ENCODE assay signal across 16 mouse cellular contexts in genomic region chr14:73013723-73014544, GRCm38 (mm10). TPM values are rescaled to one million over a fixed set of nuclear protein-coding genes. Genes with fewer than 3 reads are reported as not detected.
A peak's percentile ranks its signal among the peaks of the same experiment; 100 is the strongest.
DNase-seq lines count a peak whose midpoint lies in the region; ATAC-seq and TF ChIP-seq lines count a peak whose summit lies in the region.
"Had no signal": no experiment of that assay in that cellular context is flagged by ENCODE, and none has a peak within 500 bp of the region (broad histone marks: within the 10 kb centered on the region; RNA-seq: fewer than 3 reads in every experiment).

No protein-coding gene starts in this region.

- 0 out of 2 replicates have a peak, but pooled peaks have one; percentile 4 for TF ChIP-seq CTCF in lung, postnatal 0 days (IDR thresholded peaks at IDR 0.05)
- TF ChIP-seq CTCF in lung, adult 2 months (IDR thresholded peaks at IDR 0.05; ENCODE audit: insufficient read depth, low read length) = no peak

- 0 out of 2 replicates have a peak, but pooled peaks have one; percentile 15 for TF ChIP-seq EP300 in lung, postnatal 0 days (IDR thresholded peaks at IDR 0.05)

- peak; percentile 33 for DNase-seq in adrenal gland, adult 8-10 months
- no peak for DNase-seq in adrenal gland, postnatal 25 days
- peak; percentile 51 for DNase-seq in lung, postnatal 0 days (ENCODE audit: low spot score)
- DNase-seq in lung, adult 2 months = no peak
- DNase-seq in fibroblast of lung, adult 2 months (ENCODE audit: low read depth) = peak; percentile 67
- DNase-seq in ovary, postnatal 14 days (ENCODE audit: low spot score) = no peak
- no peak for DNase-seq in layer of hippocampus, adult 18-20 months (ENCODE audit: low spot score in 2 of 2)
- DNase-seq in frontal cortex, postnatal 10 days (ENCODE audit: low spot score in 2 of 2) = no peak
- DNase-seq: cerebellum, adult 9-11 months; gastrocnemius, postnatal 10 days; layer of hippocampus, adult 9-11 months had no signal

- H3K4me1 ChIP-seq in lung, postnatal 0 days (ENCODE audit: insufficient read depth, low read depth, low read length) = no peaks in the 10 kb centered on the region
- H3K4me1 ChIP-seq in lung, adult 2 months (ENCODE audit: control insufficient read depth, insufficient read depth, low read length) = no peaks in the 10 kb centered on the region
- H3K4me1 ChIP-seq: forebrain, embryonic 15.5 days; heart, embryonic 15.5 days; hindbrain, embryonic 15.5 days; neural tube, embryonic 15.5 days had no signal

- no peak overlapping the region for H3K4me3 ChIP-seq in lung, postnatal 0 days (ENCODE audit: low read depth, low read length)
- no peak overlapping the region for H3K4me3 ChIP-seq in lung, adult 2 months (replicated peaks; ENCODE audit: extremely low read depth, low read depth, low read length)
- H3K4me3 ChIP-seq: forebrain, embryonic 15.5 days; heart, embryonic 15.5 days; hindbrain, embryonic 15.5 days; neural tube, embryonic 15.5 days had no signal

- no peak overlapping the region for H3K27ac ChIP-seq in lung, postnatal 0 days (ENCODE audit: low read length)
- H3K27ac ChIP-seq: forebrain, embryonic 15.5 days; heart, embryonic 15.5 days; hindbrain, embryonic 15.5 days; neural tube, embryonic 15.5 days had no signal

- H3K9ac ChIP-seq in lung, postnatal 0 days (replicated peaks; ENCODE audit: low read depth) = no peak overlapping the region
- H3K9ac ChIP-seq: forebrain, embryonic 15.5 days; heart, embryonic 15.5 days; hindbrain, embryonic 15.5 days; neural tube, embryonic 15.5 days had no signal

- no peak overlapping the region for H3K4me2 ChIP-seq in lung, postnatal 0 days (replicated peaks; ENCODE audit: low read depth, low read length)
- H3K4me2 ChIP-seq: forebrain, embryonic 15.5 days; heart, embryonic 15.5 days; hindbrain, embryonic 15.5 days; neural tube, embryonic 15.5 days had no signal

- no peaks in the 10 kb centered on the region for H3K36me3 ChIP-seq in lung, postnatal 0 days (ENCODE audit: insufficient read depth, low read length)
- H3K36me3 ChIP-seq: forebrain, embryonic 15.5 days; heart, embryonic 15.5 days; hindbrain, embryonic 15.5 days; neural tube, embryonic 15.5 days had no signal

- 51% methylated on average over 9 of the region's 9 CpGs for WGBS in lung, postnatal 0 days
- 53% methylated on average over 9 of the region's 9 CpGs for WGBS in lung, adult 2 months

- peak; percentile 55; the same call in 1 of the 2 replicates for ATAC-seq in lung, postnatal 0 days
- ATAC-seq: forebrain, embryonic 15.5 days had no signal

- no peaks in the 10 kb centered on the region for H3K27me3 ChIP-seq in lung, postnatal 0 days (replicated peaks; ENCODE audit: insufficient read depth, low read length)
- H3K27me3 ChIP-seq: forebrain, embryonic 15.5 days; heart, embryonic 15.5 days; hindbrain, embryonic 15.5 days; neural tube, embryonic 15.5 days had no signal

- no peak for TF ChIP-seq POLR2A in lung, adult 2 months (IDR thresholded peaks at IDR 0.05; ENCODE audit: borderline replicate concordance, extremely low read depth, low read depth, low read length)

- H3K9me3 ChIP-seq in lung, postnatal 0 days (ENCODE audit: low read length) = no peaks in the 10 kb centered on the region
- H3K9me3 ChIP-seq: forebrain, embryonic 15.5 days; heart, embryonic 15.5 days; hindbrain, embryonic 15.5 days; neural tube, embryonic 15.5 days had no signal

RNA-seq across cellular contexts. Expression of gene Cysltr2, which starts 35.0 kb away (rescaled TPM):
- total RNA-seq in adrenal gland, adult 8-10 months (2022) = 1 to 10 TPM; 2.0 to 5.5 (median 3.9) TPM
- 1.7 TPM in 1 of 2 replicates, not detected in the other for total RNA-seq in adrenal gland, postnatal 25 days (2021)
- 0.51 and 1.1 TPM in 2 replicates for polyA plus RNA-seq in lung, postnatal 0 days (2015; fragmentation: Nextera tagmentation; extraction: Ambion mirVana)
- polyA plus RNA-seq in lung, adult 2 months (2012; rRNA removed) = 3.0 and 3.9 TPM in 2 replicates
- 1 to 10 TPM in 1 of 2 experiments, under 1 TPM in 1; 0.89 to 2.2 TPM for total RNA-seq in layer of hippocampus, adult 18-20 months (2021)
- total RNA-seq: midbrain, postnatal 0 days had no signal
- polyA plus RNA-seq: forebrain, embryonic 15.5 days; heart, embryonic 15.5 days had no signal

Comparison
In these comparisons a context has a peak if more than half of its experiments do, and no peak if none do; other contexts are left out.
1. DNase-seq: peak in adrenal gland, adult 8-10 months (single experiment), lung, postnatal 0 days (single experiment) and fibroblast of lung, adult 2 months (single experiment); none in adrenal gland, postnatal 25 days (single experiment), lung, adult 2 months (single experiment), ovary, postnatal 14 days (single experiment), layer of hippocampus, adult 18-20 months (0 of 2) and frontal cortex, postnatal 10 days (0 of 2).